Mouse (Mus musculus): ENCODE measurements around the gene Dbx1. TPM values are rescaled to one million over a fixed set of nuclear protein-coding genes. Genes with fewer than 3 reads are reported as not detected.

Gene Dbx1
- not detected in 2 replicates for polyA plus RNA-seq (2014; fragmentation: Nextera tagmentation; extraction: Ambion mirVana)

- no peak; the same call in 1 of the 2 replicates for ATAC-seq (ENCODE audit: low FRiP score, low TSS enrichment)
- Histone ChIP-seq H3K27ac (ENCODE audit: low read depth, low read length) (no peak within 1 kb of the TSS), H3K9me3 (ENCODE audit: control insufficient read depth, low read length) (no peaks in the 10 kb centered on the region), H3K4me3 (ENCODE audit: low read length) (no peak within 1 kb of the TSS), H3K27me3 (ENCODE audit: control insufficient read depth, insufficient read depth, low read length) (peaks cover 96% of the 10 kb centered on the region), H3K4me1 (ENCODE audit: control insufficient read depth, insufficient read depth, low read length) (peaks cover 5% of the 10 kb centered on the region; the same call in 1 of the 2 replicates), H3K4me2 (replicated peaks; ENCODE audit: low read depth, low read length) (no peak within 1 kb of the TSS), H3K36me3 (ENCODE audit: control insufficient read depth, insufficient read depth, low read length) (no peaks in the 10 kb centered on the region), H3K9ac (ENCODE audit: low read depth, low read length) (no peak within 1 kb of the TSS)
- WGBS: under 1% methylated on average over 32 of the region's 33 CpGs
Measured at GRCm38 (mm10) chr7:49636491-49637115, at the start of gene Dbx1. Gene Dbx1, minus strand, starts transcription at chr7:49636849.

GRCm38 (mm10) chr7:49678826-49679377 lies 42.3 kb upstream of the Dbx1 start:
- H3K27me3 ChIP-seq (ENCODE audit: control insufficient read depth, insufficient read depth, low read length): peaks cover 79% of the 10 kb centered on the region
- no peak for ATAC-seq (ENCODE audit: low FRiP score, low TSS enrichment)

GRCm38 (mm10) chr7:49678100-49678825 lies 41.6 kb upstream of the Dbx1 start:
- Histone ChIP-seq H3K4me3 (ENCODE audit: low read length) (no peak overlapping the region), H3K27me3 (ENCODE audit: control insufficient read depth, insufficient read depth, low read length) (peaks cover 75% of the 10 kb centered on the region), H3K9me3 (ENCODE audit: control insufficient read depth, low read length) (no peaks in the 10 kb centered on the region), H3K27ac (ENCODE audit: low read depth, low read length) (no peak overlapping the region), H3K9ac (ENCODE audit: low read depth, low read length) (no peak overlapping the region), H3K4me1 (ENCODE audit: control insufficient read depth, insufficient read depth, low read length) (0 out of 2 replicates have a peak, but pooled peaks cover 4% of the 10 kb centered on the region), H3K4me2 (replicated peaks; ENCODE audit: low read depth, low read length) (no peak overlapping the region), H3K36me3 (ENCODE audit: control insufficient read depth, insufficient read depth, low read length) (no peaks in the 10 kb centered on the region)
- ATAC-seq (ENCODE audit: low FRiP score, low TSS enrichment): no peak
- WGBS: 2% methylated on average over 22 of the region's 22 CpGs

More at GRCm38 (mm10) chr7:49678826-49679377, 42.3 kb upstream of the Dbx1 start:
- Histone ChIP-seq H3K4me3 (ENCODE audit: low read length) (no peak overlapping the region), H3K27ac (ENCODE audit: low read depth, low read length) (no peak overlapping the region), H3K4me2 (replicated peaks; ENCODE audit: low read depth, low read length) (no peak overlapping the region), H3K9me3 (ENCODE audit: control insufficient read depth, low read length) (no peaks in the 10 kb centered on the region), H3K9ac (ENCODE audit: low read depth, low read length) (no peak overlapping the region), H3K36me3 (ENCODE audit: control insufficient read depth, insufficient read depth, low read length) (no peaks in the 10 kb centered on the region), H3K4me1 (ENCODE audit: control insufficient read depth, insufficient read depth, low read length) (0 out of 2 replicates have a peak, but pooled peaks cover 4% of the 10 kb centered on the region)
- WGBS: 7% methylated on average over 9 of the region's 9 CpGs

- H3K9ac ChIP-seq (ENCODE audit: low read depth, low read length): no peak overlapping the region
- under 1% methylated on average over 9 of the region's 9 CpGs for WGBS
- H3K27ac ChIP-seq (ENCODE audit: low read depth, low read length): no peak overlapping the region
- no peaks in the 10 kb centered on the region for H3K36me3 ChIP-seq (ENCODE audit: control insufficient read depth, insufficient read depth, low read length)
- peaks cover 66% of the 10 kb centered on the region for H3K27me3 ChIP-seq (ENCODE audit: control insufficient read depth, insufficient read depth, low read length)
- no peak overlapping the region for H3K4me3 ChIP-seq (ENCODE audit: low read length)
- no peak for ATAC-seq (ENCODE audit: low FRiP score, low TSS enrichment)
- no peak overlapping the region; the same call in 1 of the 2 replicates for H3K4me2 ChIP-seq (replicated peaks; ENCODE audit: low read depth, low read length)
- H3K4me1 ChIP-seq (ENCODE audit: control insufficient read depth, insufficient read depth, low read length): 0 out of 2 replicates have a peak, but pooled peaks cover 4% of the 10 kb centered on the region
- no peaks in the 10 kb centered on the region for H3K9me3 ChIP-seq (ENCODE audit: control insufficient read depth, low read length)
Measured at GRCm38 (mm10) chr7:49677166-49677565, 40.5 kb upstream of the Dbx1 start.

- Histone ChIP-seq H3K27me3 (ENCODE audit: control insufficient read depth, insufficient read depth, low read length) (peaks cover 61% of the 10 kb centered on the region), H3K4me3 (ENCODE audit: low read length) (no peak overlapping the region), H3K9me3 (ENCODE audit: control insufficient read depth, low read length) (no peaks in the 10 kb centered on the region), H3K9ac (ENCODE audit: low read depth, low read length) (no peak overlapping the region), H3K4me2 (replicated peaks; ENCODE audit: low read depth, low read length) (no peak overlapping the region), H3K27ac (ENCODE audit: low read depth, low read length) (no peak overlapping the region), H3K4me1 (ENCODE audit: control insufficient read depth, insufficient read depth, low read length) (0 out of 2 replicates have a peak, but pooled peaks cover 4% of the 10 kb centered on the region), H3K36me3 (ENCODE audit: control insufficient read depth, insufficient read depth, low read length) (no peaks in the 10 kb centered on the region)
- WGBS: 9% methylated on average over 5 of the region's 5 CpGs
- ATAC-seq (ENCODE audit: low FRiP score, low TSS enrichment): no peak
Measured at GRCm38 (mm10) chr7:49676627-49677026, 40.0 kb upstream of the Dbx1 start.

GRCm38 (mm10) chr7:49668260-49668857 lies 31.7 kb upstream of the Dbx1 start:
- Histone ChIP-seq H3K9ac (ENCODE audit: low read depth, low read length) (no peak overlapping the region), H3K4me2 (replicated peaks; ENCODE audit: low read depth, low read length) (no peak overlapping the region), H3K9me3 (ENCODE audit: control insufficient read depth, low read length) (no peaks in the 10 kb centered on the region), H3K4me1 (ENCODE audit: control insufficient read depth, insufficient read depth, low read length) (no peaks in the 10 kb centered on the region), H3K36me3 (ENCODE audit: control insufficient read depth, insufficient read depth, low read length) (no peaks in the 10 kb centered on the region), H3K4me3 (ENCODE audit: low read length) (no peak overlapping the region), H3K27me3 (ENCODE audit: control insufficient read depth, insufficient read depth, low read length) (peaks cover 4% of the 10 kb centered on the region), H3K27ac (ENCODE audit: low read depth, low read length) (no peak overlapping the region)
- WGBS: 89% methylated on average over 13 of the region's 13 CpGs
- ATAC-seq (ENCODE audit: low FRiP score, low TSS enrichment): no peak

- no peak overlapping the region for H3K9ac ChIP-seq (ENCODE audit: low read depth, low read length)
- no peaks in the 10 kb centered on the region for H3K36me3 ChIP-seq (ENCODE audit: control insufficient read depth, insufficient read depth, low read length)
- H3K27me3 ChIP-seq (ENCODE audit: control insufficient read depth, insufficient read depth, low read length): peaks cover 23% of the 10 kb centered on the region
- no peaks in the 10 kb centered on the region for H3K9me3 ChIP-seq (ENCODE audit: control insufficient read depth, low read length)
- H3K4me1 ChIP-seq (ENCODE audit: control insufficient read depth, insufficient read depth, low read length): peaks cover 6% of the 10 kb centered on the region; the same call in 1 of the 2 replicates
- no peak overlapping the region for H3K4me2 ChIP-seq (replicated peaks; ENCODE audit: low read depth, low read length)
- H3K4me3 ChIP-seq (ENCODE audit: low read length): no peak overlapping the region
- ATAC-seq (ENCODE audit: low FRiP score, low TSS enrichment): no peak
- H3K27ac ChIP-seq (ENCODE audit: low read depth, low read length): no peak overlapping the region
- 72% methylated on average over 3 of the region's 3 CpGs for WGBS
Measured at GRCm38 (mm10) chr7:49663575-49663974, 26.9 kb upstream of the Dbx1 start.

- Histone ChIP-seq H3K27ac (ENCODE audit: low read depth, low read length) (no peak overlapping the region), H3K9ac (ENCODE audit: low read depth, low read length) (no peak overlapping the region), H3K4me2 (replicated peaks; ENCODE audit: low read depth, low read length) (no peak overlapping the region), H3K36me3 (ENCODE audit: control insufficient read depth, insufficient read depth, low read length) (no peaks in the 10 kb centered on the region), H3K4me3 (ENCODE audit: low read length) (no peak overlapping the region), H3K4me1 (ENCODE audit: control insufficient read depth, insufficient read depth, low read length) (peaks cover 6% of the 10 kb centered on the region; the same call in 1 of the 2 replicates), H3K9me3 (ENCODE audit: control insufficient read depth, low read length) (no peaks in the 10 kb centered on the region), H3K27me3 (ENCODE audit: control insufficient read depth, insufficient read depth, low read length) (peaks cover 23% of the 10 kb centered on the region)
- ATAC-seq (ENCODE audit: low FRiP score, low TSS enrichment): no peak
- 5% methylated on average over 7 of the region's 7 CpGs for WGBS
Measured at GRCm38 (mm10) chr7:49662492-49663026, 25.9 kb upstream of the Dbx1 start.
